Mouse (Mus musculus): ENCODE measurements around the gene Bex6. TPM values are rescaled to one million over a fixed set of nuclear protein-coding genes. Genes with fewer than 3 reads are reported as not detected.

Bex6 gene
- polyA plus RNA-seq, 1 experiment from 2014 or later = 0.35 TPM

- Histone ChIP-seq H3K36me3 (ENCODE audit: control insufficient read depth, insufficient read depth, low read length) (no peaks in the 10 kb centered on the region), H3K4me2 (ENCODE audit: low read depth, low read length, severe bottlenecking) (peak within 1 kb of the TSS; percentile 73), H3K9ac (ENCODE audit: low read length) (peak within 1 kb of the TSS; percentile 59), H3K4me3 (ENCODE audit: low read depth, low read length) (peak within 1 kb of the TSS; percentile 30), H3K27me3 (ENCODE audit: control insufficient read depth, insufficient read depth, low read length) (no peaks in the 10 kb centered on the region), H3K9me3 (ENCODE audit: control insufficient read depth, low read length) (no peaks in the 10 kb centered on the region), H3K27ac (ENCODE audit: low read depth, low read length) (no peak within 1 kb of the TSS), H3K4me1 (replicated peaks; ENCODE audit: control insufficient read depth, insufficient read depth, low read length) (peaks cover 6% of the 10 kb centered on the region)
- peak; percentile 65 for DNase-seq (ENCODE audit: low spot score)
- ATAC-seq (replicated peaks; ENCODE audit: low FRiP score) = no peak
- 4% methylated on average over 25 of the region's 25 CpGs for WGBS
Measured at GRCm38 (mm10) chr16:32165281-32165821, 14.3 kb upstream of the Bex6 start, which contains the start of gene Nrros. Gene Nrros (minus strand): TSS chr16:32165594.

DNA sequence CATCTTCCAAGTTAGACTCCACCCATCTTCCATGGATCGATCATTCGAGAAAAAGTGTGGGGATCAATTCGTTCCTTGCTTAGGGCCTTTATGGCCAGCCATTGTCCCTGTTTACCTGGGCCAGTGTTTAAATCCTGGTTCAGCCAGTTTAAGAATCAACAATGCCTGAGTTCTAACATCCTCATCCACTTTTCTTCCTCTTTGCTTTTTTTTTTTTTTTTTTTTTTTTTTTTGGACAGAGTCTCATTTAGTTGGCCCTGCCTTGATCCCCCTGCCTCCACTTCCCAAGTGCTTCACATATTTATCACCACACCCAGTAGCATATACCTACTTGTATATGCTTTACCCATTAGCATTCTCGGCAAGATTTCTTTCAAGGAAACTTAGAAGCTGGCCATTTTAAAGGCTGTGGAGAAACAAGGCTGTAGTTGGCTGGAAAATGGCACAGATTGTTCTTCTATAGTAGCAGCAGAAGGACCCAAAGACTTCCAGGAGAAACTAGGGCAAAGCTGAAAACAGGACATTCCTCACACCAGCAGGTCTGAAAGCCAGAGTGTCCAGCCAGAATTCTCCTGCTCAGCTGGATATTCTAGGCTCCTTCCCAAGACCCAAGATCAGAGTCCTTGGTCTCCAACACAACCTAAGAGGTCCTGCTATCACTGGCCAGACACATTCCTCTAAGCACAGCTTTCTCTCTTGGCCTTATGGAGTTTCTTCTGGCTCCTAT is 11.6 kb upstream of the Bex6 start:
- Histone ChIP-seq H3K4me1 (replicated peaks; ENCODE audit: control insufficient read depth, insufficient read depth, low read length) (peaks cover 6% of the 10 kb centered on the region), H3K9ac (ENCODE audit: low read length) (no peak overlapping the region), H3K27ac (ENCODE audit: low read depth, low read length) (no peak overlapping the region), H3K9me3 (ENCODE audit: control insufficient read depth, low read length) (no peaks in the 10 kb centered on the region), H3K27me3 (ENCODE audit: control insufficient read depth, insufficient read depth, low read length) (no peaks in the 10 kb centered on the region), H3K4me3 (ENCODE audit: low read depth, low read length) (no peak overlapping the region), H3K36me3 (ENCODE audit: control insufficient read depth, insufficient read depth, low read length) (no peaks in the 10 kb centered on the region), H3K4me2 (ENCODE audit: low read depth, low read length, severe bottlenecking) (no peak overlapping the region)
- DNase-seq (ENCODE audit: low spot score) (peak; percentile 4), ATAC-seq (replicated peaks; ENCODE audit: low FRiP score) (no peak)
- 94% methylated on average over 4 of the region's 4 CpGs for WGBS

GRCm38 (mm10) chr16:32171031-32171731 is 8.4 kb upstream of the Bex6 start:
- WGBS = 89% methylated on average over 5 of the region's 5 CpGs
- ATAC-seq (replicated peaks; ENCODE audit: low FRiP score) (no peak), DNase-seq (ENCODE audit: low spot score) (no peak)
- Histone ChIP-seq H3K9me3 (ENCODE audit: control insufficient read depth, low read length) (no peaks in the 10 kb centered on the region), H3K36me3 (ENCODE audit: control insufficient read depth, insufficient read depth, low read length) (no peaks in the 10 kb centered on the region), H3K9ac (ENCODE audit: low read length) (no peak overlapping the region), H3K4me1 (replicated peaks; ENCODE audit: control insufficient read depth, insufficient read depth, low read length) (no peaks in the 10 kb centered on the region), H3K4me3 (ENCODE audit: low read depth, low read length) (no peak overlapping the region), H3K4me2 (ENCODE audit: low read depth, low read length, severe bottlenecking) (no peak overlapping the region), H3K27me3 (ENCODE audit: control insufficient read depth, insufficient read depth, low read length) (no peaks in the 10 kb centered on the region), H3K27ac (ENCODE audit: low read depth, low read length) (no peak overlapping the region)

GRCm38 (mm10) chr16:32173401-32173800 is 6.2 kb upstream of the Bex6 start:
- Histone ChIP-seq H3K36me3 (ENCODE audit: control insufficient read depth, insufficient read depth, low read length) (no peaks in the 10 kb centered on the region), H3K27ac (ENCODE audit: low read depth, low read length) (no peak overlapping the region), H3K27me3 (ENCODE audit: control insufficient read depth, insufficient read depth, low read length) (no peaks in the 10 kb centered on the region), H3K9ac (ENCODE audit: low read length) (no peak overlapping the region), H3K4me2 (ENCODE audit: low read depth, low read length, severe bottlenecking) (no peak overlapping the region), H3K9me3 (ENCODE audit: control insufficient read depth, low read length) (no peaks in the 10 kb centered on the region), H3K4me3 (ENCODE audit: low read depth, low read length) (no peak overlapping the region), H3K4me1 (replicated peaks; ENCODE audit: control insufficient read depth, insufficient read depth, low read length) (peaks cover 4% of the 10 kb centered on the region; the same call in 1 of the 2 replicates)
- DNase-seq (ENCODE audit: low spot score) (no peak), ATAC-seq (replicated peaks; ENCODE audit: low FRiP score) (no peak)
- 81% methylated on average over 10 of the region's 11 CpGs for whole genome bisulfite sequencing

- H3K4me1 ChIP-seq (replicated peaks; ENCODE audit: control insufficient read depth, insufficient read depth, low read length) = peaks cover 4% of the 10 kb centered on the region; the same call in 1 of the 2 replicates
- 87% methylated on average over 8 of the region's 8 CpGs for WGBS
- DNase-seq (ENCODE audit: low spot score) = no peak
- no peak overlapping the region for H3K9ac ChIP-seq (ENCODE audit: low read length)
- no peaks in the 10 kb centered on the region for H3K27me3 ChIP-seq (ENCODE audit: control insufficient read depth, insufficient read depth, low read length)
- no peaks in the 10 kb centered on the region for H3K36me3 ChIP-seq (ENCODE audit: control insufficient read depth, insufficient read depth, low read length)
- no peak for ATAC-seq (replicated peaks; ENCODE audit: low FRiP score)
- H3K4me2 ChIP-seq (ENCODE audit: low read depth, low read length, severe bottlenecking) = no peak overlapping the region
- H3K9me3 ChIP-seq (ENCODE audit: control insufficient read depth, low read length) = no peaks in the 10 kb centered on the region
- H3K27ac ChIP-seq (ENCODE audit: low read depth, low read length) = no peak overlapping the region
- no peak overlapping the region for H3K4me3 ChIP-seq (ENCODE audit: low read depth, low read length)
Measured at GRCm38 (mm10) chr16:32174340-32175005, 5.2 kb upstream of the Bex6 start.

GRCm38 (mm10) chr16:32175029-32175428 is 4.6 kb upstream of the Bex6 start:
- no peak overlapping the region for H3K27ac ChIP-seq (ENCODE audit: low read depth, low read length)
- ATAC-seq (replicated peaks; ENCODE audit: low FRiP score) = no peak

GRCm38 (mm10) chr16:32176896-32177686 is 2.5 kb upstream of the Bex6 start:
- Histone ChIP-seq H3K4me1 (replicated peaks; ENCODE audit: control insufficient read depth, insufficient read depth, low read length) (peaks cover 4% of the 10 kb centered on the region; the same call in 1 of the 2 replicates), H3K27ac (ENCODE audit: low read depth, low read length) (no peak overlapping the region; the same call in 1 of the 2 replicates), H3K4me2 (ENCODE audit: low read depth, low read length, severe bottlenecking) (no peak overlapping the region), H3K9me3 (ENCODE audit: control insufficient read depth, low read length) (no peaks in the 10 kb centered on the region), H3K27me3 (ENCODE audit: control insufficient read depth, insufficient read depth, low read length) (no peaks in the 10 kb centered on the region), H3K9ac (ENCODE audit: low read length) (peak overlapping the region; percentile 32; the same call in 1 of the 2 replicates), H3K36me3 (ENCODE audit: control insufficient read depth, insufficient read depth, low read length) (no peaks in the 10 kb centered on the region), H3K4me3 (ENCODE audit: low read depth, low read length) (no peak overlapping the region)
- ATAC-seq (replicated peaks; ENCODE audit: low FRiP score) = no peak
- WGBS = 55% methylated on average over 18 of the region's 18 CpGs
- no peak for DNase-seq (ENCODE audit: low spot score)

More at GRCm38 (mm10) chr16:32175029-32175428, 4.6 kb upstream of the Bex6 start:
- DNase-seq (ENCODE audit: low spot score) = no peak
- Histone ChIP-seq H3K4me3 (ENCODE audit: low read depth, low read length) (no peak overlapping the region), H3K9me3 (ENCODE audit: control insufficient read depth, low read length) (no peaks in the 10 kb centered on the region), H3K4me1 (replicated peaks; ENCODE audit: control insufficient read depth, insufficient read depth, low read length) (peaks cover 4% of the 10 kb centered on the region; the same call in 1 of the 2 replicates), H3K27me3 (ENCODE audit: control insufficient read depth, insufficient read depth, low read length) (no peaks in the 10 kb centered on the region), H3K36me3 (ENCODE audit: control insufficient read depth, insufficient read depth, low read length) (no peaks in the 10 kb centered on the region), H3K4me2 (ENCODE audit: low read depth, low read length, severe bottlenecking) (no peak overlapping the region), H3K9ac (ENCODE audit: low read length) (no peak overlapping the region)
- 92% methylated on average over 4 of the region's 4 CpGs for WGBS

DNA sequence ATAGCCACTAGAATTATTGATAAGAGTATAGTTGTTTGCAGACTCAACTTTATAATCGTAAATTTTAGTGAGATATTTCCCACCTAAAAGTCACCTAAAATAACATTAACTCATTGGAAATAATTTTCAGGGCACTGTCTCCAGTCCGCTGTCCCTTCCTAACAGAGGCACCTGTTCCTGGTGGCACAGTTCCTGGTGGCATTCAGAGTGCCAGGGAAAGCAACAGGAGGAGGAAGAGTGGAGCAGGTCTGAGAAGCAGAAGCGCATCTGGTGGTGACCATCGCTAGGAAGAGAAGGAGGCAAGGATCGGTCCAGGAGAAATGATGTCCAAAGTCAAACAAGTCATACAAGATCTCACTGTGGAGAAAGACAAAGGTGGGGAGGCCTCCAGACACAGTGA is 6.4 kb downstream of the Bex6 start:
- H3K27ac ChIP-seq (ENCODE audit: low read depth, low read length) = no peak overlapping the region
- no peak overlapping the region for H3K4me2 ChIP-seq (ENCODE audit: low read depth, low read length, severe bottlenecking)
- no peaks in the 10 kb centered on the region for H3K27me3 ChIP-seq (ENCODE audit: control insufficient read depth, insufficient read depth, low read length)
- H3K4me1 ChIP-seq (replicated peaks; ENCODE audit: control insufficient read depth, insufficient read depth, low read length) = no peaks in the 10 kb centered on the region
- no peak overlapping the region for H3K4me3 ChIP-seq (ENCODE audit: low read depth, low read length)
- DNase-seq (ENCODE audit: low spot score) (peak; percentile 15), ATAC-seq (replicated peaks; ENCODE audit: low FRiP score) (no peak)
- H3K36me3 ChIP-seq (ENCODE audit: control insufficient read depth, insufficient read depth, low read length) = no peaks in the 10 kb centered on the region
- WGBS = 97% methylated on average over 5 of the region's 5 CpGs
- H3K9me3 ChIP-seq (ENCODE audit: control insufficient read depth, low read length) = no peaks in the 10 kb centered on the region
- H3K9ac ChIP-seq (ENCODE audit: low read length) = no peak overlapping the region
